Mouse (Mus musculus) stomach, postnatal 0 days (tissue): ENCODE results near the gene Fam89b. TPM values are rescaled to one million over a fixed set of nuclear protein-coding genes. Genes with fewer than 3 reads are reported as not detected.

Experiments used
- ATAC-seq: fragments of 200-750 bp; cut with Nextera tagmentation; 2 replicates; pipeline ENCODE4 v1.8.0; 2017; ENCODE audit not compliant: low FRiP score, low TSS enrichment
- DNase-seq: peaks from one replicate; pipeline ENCODE4 v3.0.0-alpha.2; 2016; ENCODE audit warnings: low spot score
- H3K27ac ChIP-seq: fragments of 300-500 bp; sonication (generic); replicated peaks from 2 replicates; pipeline ENCODE4 v1.5.1; 2014; ENCODE audit warnings: mild to moderate bottlenecking, control low read depth
- H3K27me3 ChIP-seq: fragments of 300-500 bp; sonication (generic); 2 replicates; pipeline ENCODE4 v1.6.1; 2014; ENCODE audit warnings: low read length; ENCODE audit not compliant: control insufficient read depth, insufficient read depth
- H3K36me3 ChIP-seq: fragments of 300-500 bp; sonication (generic); 2 replicates; pipeline ENCODE4 v1.6.1; 2014; ENCODE audit warnings: low read length, mixed read lengths; ENCODE audit not compliant: control insufficient read depth, insufficient read depth
- H3K4me1 ChIP-seq: fragments of 300-500 bp; sonication (generic); replicated peaks from 2 replicates; pipeline ENCODE4 v1.6.1; 2014; ENCODE audit warnings: antibody characterized with exemption; ENCODE audit not compliant: control insufficient read depth, insufficient read depth
- H3K4me2 ChIP-seq: fragments of 300-500 bp; sonication (generic); replicated peaks from 2 replicates; pipeline ENCODE4 v1.6.1; 2014; ENCODE audit warnings: low read depth, mild to moderate bottlenecking, control low read depth, moderate library complexity
- H3K4me3 ChIP-seq: fragments of 300-500 bp; sonication (generic); 2 replicates; pipeline ENCODE4 v1.5.1; 2014; ENCODE audit warnings: low read depth, low read length, control low read depth
- H3K9ac ChIP-seq: fragments of 300-500 bp; sonication (generic); 2 replicates; pipeline ENCODE4 v1.6.1; 2014; ENCODE audit warnings: mild to moderate bottlenecking, low read length, control low read depth, mixed read lengths
- H3K9me3 ChIP-seq: fragments of 300-500 bp; sonication (generic); 2 replicates; pipeline ENCODE4 v1.6.1; 2016; ENCODE audit warnings: low read length; ENCODE audit not compliant: control insufficient read depth
- CTCF ChIP-seq: IDR thresholded peaks from 2 replicates; pipeline ENCODE4 v1.5.1; 2016; ENCODE audit warnings: antibody characterized with exemption, low read depth, mild to moderate bottlenecking, moderate library complexity
- EP300 ChIP-seq: optimal IDR thresholded peaks from 2 replicates; pipeline ENCODE3; 2016; ENCODE audit warnings: antibody characterized with exemption
- WGBS: fragments of 180-500 bp; shearing (Covaris S2); extraction: QIAGEN DNeasy Blood & Tissue Kit; methylation state at CpG from one replicate; pipeline ENCODE4 v1.1.7; 2014; 5-methylcytosine and 5-hydroxymethylcytosine counted together
- polyA plus RNA-seq: library from polyadenylated mRNA; unstranded; fragments of >200 nt; fragmentation: Nextera tagmentation; extraction: Ambion mirVana; gene quantifications from 2 replicates; pipeline ENCODE4 v1.2.1, GENCODE M21; 2015

Gene Fam89b
- polyA plus RNA-seq, 1 experiment from 2014 or later: 51.9 TPM

DNA sequence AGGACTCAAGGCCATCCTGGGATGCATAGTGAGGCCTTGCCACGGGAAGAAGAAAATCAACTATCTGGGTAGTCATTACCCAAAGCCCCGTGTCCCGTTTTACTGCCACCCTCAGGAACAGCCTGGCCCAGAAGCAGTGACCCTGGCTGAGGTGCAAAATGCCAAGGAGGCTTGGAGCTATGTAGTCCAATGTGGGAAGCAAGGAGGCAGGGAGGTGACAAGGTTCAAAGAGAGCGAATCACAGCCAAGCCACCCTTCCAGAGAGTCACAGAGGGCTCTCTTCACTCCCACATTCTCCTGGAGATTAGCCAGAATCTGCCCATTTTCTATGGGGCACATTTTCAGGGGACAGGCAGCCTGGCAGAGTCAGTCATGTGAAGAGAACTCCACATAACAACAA, 37.8 kb upstream of the Fam89b start:
- H3K27ac ChIP-seq: no peak overlapping the region
- no peak overlapping the region for H3K4me3 ChIP-seq
- H3K4me1 ChIP-seq: no peaks in the 10 kb centered on the region; the same call in 1 of the 2 replicates
- ATAC-seq: no peak
- no peak overlapping the region for H3K9ac ChIP-seq
- H3K27me3 ChIP-seq: no peaks in the 10 kb centered on the region
- DNase-seq: no peak
- no peaks in the 10 kb centered on the region for H3K9me3 ChIP-seq
- H3K4me2 ChIP-seq: no peak overlapping the region
- peaks cover 32% of the 10 kb centered on the region for H3K36me3 ChIP-seq
- no peak for TF ChIP-seq CTCF
- no peak for TF ChIP-seq EP300
- WGBS: 94% methylated on average over 4 of the region's 4 CpGs

GRCm38 (mm10) chr19:5763163-5763562, 33.7 kb upstream of the Fam89b start:
- Histone ChIP-seq H3K4me3 (no peak overlapping the region), H3K9ac (no peak overlapping the region), H3K4me1 (no peaks in the 10 kb centered on the region), H3K36me3 (peaks cover 57% of the 10 kb centered on the region), H3K9me3 (no peaks in the 10 kb centered on the region), H3K27me3 (no peaks in the 10 kb centered on the region), H3K27ac (no peak overlapping the region), H3K4me2 (no peak overlapping the region)
- WGBS: 88% methylated on average over 6 of the region's 6 CpGs
- TF ChIP-seq CTCF (no peak), EP300 (no peak)
- no peak for ATAC-seq
- no peak for DNase-seq

- 84% methylated on average over 14 of the region's 14 CpGs for WGBS
- H3K36me3 ChIP-seq: peaks cover 49% of the 10 kb centered on the region
- H3K4me1 ChIP-seq: no peaks in the 10 kb centered on the region
- no peak overlapping the region for H3K27ac ChIP-seq
- H3K4me3 ChIP-seq: no peak overlapping the region
- no peak for DNase-seq
- no peak overlapping the region for H3K9ac ChIP-seq
- no peak overlapping the region for H3K4me2 ChIP-seq
- no peaks in the 10 kb centered on the region for H3K9me3 ChIP-seq
- ATAC-seq: no peak; the same call in 1 of the 2 replicates
- H3K27me3 ChIP-seq: no peaks in the 10 kb centered on the region
- no peak for TF ChIP-seq CTCF
- no peak for TF ChIP-seq EP300
Measured at GRCm38 (mm10) chr19:5758878-5759403, 29.5 kb upstream of the Fam89b start.

DNA sequence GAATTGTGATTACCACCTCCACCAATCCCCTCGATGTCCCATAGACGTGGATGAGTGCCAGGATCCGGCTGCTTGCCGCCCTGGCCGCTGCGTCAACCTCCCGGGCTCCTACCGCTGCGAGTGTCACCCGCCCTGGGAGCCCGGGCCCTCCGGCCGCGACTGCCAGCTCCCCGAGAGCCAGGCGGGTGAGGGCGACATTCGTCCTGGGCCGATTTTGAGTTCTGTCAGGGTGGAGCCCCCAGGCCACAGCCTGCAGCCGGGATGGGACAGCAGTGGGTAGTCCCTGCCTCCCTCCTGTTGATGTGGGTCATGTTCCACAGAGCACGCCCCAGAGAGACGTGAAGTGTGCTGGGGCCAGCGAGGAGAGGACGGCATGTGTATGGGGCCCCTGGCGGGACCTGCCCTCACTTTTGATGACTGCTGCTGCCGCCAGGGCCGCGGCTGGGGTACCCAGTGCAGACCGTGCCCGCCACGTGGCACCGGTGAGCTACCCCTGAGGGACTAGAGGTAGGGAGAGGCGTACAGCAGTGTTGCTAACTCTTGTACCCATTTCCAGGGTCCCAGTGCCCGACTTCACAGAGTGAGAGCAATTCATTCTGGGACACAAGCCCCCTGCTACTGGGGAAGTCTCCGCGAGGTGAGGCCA, 27.7 kb upstream of the Fam89b start:
- H3K27ac ChIP-seq: no peak overlapping the region
- H3K4me1 ChIP-seq: no peaks in the 10 kb centered on the region
- H3K4me2 ChIP-seq: peak overlapping the region; percentile 31
- no peaks in the 10 kb centered on the region for H3K27me3 ChIP-seq
- no peak overlapping the region for H3K4me3 ChIP-seq
- no peak for DNase-seq
- H3K9me3 ChIP-seq: no peaks in the 10 kb centered on the region
- WGBS: 39% methylated on average over 36 of the region's 36 CpGs
- no peak for TF ChIP-seq CTCF
- no peak for TF ChIP-seq EP300
- no peak overlapping the region; the same call in 1 of the 2 replicates for H3K9ac ChIP-seq
- peaks cover 39% of the 10 kb centered on the region for H3K36me3 ChIP-seq
- ATAC-seq: peak; percentile 27; the same call in 1 of the 2 replicates

DNA sequence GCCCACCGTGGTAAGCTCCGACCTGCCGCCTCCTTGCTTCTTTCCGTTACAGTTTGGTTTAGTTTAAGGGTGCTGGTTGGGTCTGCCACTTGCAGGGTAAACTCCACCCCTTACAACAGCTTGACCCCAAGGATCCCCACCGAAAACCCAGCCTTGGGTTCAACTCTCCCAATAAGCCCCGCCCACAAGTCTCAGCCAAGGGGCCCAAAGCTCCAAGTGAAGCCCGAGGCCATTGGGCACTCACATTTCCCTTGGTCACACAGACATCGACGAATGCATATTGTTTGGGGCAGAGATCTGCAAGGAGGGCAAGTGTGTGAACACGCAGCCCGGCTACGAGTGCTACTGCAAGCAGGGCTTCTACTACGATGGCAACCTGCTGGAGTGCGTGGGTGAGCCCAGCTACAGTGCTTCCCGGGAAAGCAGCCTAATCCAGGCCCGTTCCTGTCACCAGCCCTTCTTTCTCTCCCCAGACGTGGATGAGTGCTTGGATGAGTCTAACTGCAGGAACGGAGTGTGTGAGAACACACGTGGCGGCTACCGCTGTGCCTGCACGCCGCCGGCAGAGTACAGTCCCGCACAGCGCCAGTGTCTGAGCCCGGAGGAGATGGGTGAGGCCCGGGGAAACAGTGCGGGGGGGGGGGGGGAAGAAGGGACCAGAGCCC, 27.0 kb upstream of the Fam89b start:
- H3K27ac ChIP-seq: no peak overlapping the region
- peak; percentile 45; the same call in 1 of the 2 replicates for ATAC-seq
- no peaks in the 10 kb centered on the region; the same call in 1 of the 2 replicates for H3K4me1 ChIP-seq
- no peak for DNase-seq
- no peaks in the 10 kb centered on the region for H3K27me3 ChIP-seq
- no peak overlapping the region for H3K4me3 ChIP-seq
- peak overlapping the region; percentile 31 for H3K4me2 ChIP-seq
- WGBS: 31% methylated on average over 25 of the region's 29 CpGs
- no peaks in the 10 kb centered on the region for H3K9me3 ChIP-seq
- H3K36me3 ChIP-seq: peaks cover 36% of the 10 kb centered on the region
- H3K9ac ChIP-seq: no peak overlapping the region
- TF ChIP-seq EP300: no peak
- no peak for TF ChIP-seq CTCF

DNA sequence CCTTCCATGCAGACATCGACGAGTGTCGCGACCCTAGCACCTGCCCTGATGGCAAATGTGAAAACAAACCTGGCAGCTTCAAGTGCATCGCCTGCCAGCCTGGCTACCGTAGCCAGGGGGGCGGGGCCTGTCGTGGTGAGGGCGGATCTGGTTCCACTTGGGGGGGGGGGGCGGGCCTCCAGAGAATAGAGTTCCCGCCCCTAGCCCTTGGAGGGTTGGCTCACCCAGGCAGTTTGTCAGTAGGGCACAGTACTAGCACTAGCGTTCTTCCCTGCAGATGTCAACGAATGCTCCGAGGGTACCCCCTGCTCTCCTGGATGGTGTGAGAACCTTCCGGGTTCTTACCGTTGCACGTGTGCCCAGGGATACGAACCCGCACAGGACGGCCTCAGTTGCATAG, 22.3 kb upstream of the Fam89b start:
- no peak overlapping the region for H3K4me3 ChIP-seq
- no peak overlapping the region for H3K27ac ChIP-seq
- H3K9ac ChIP-seq: no peak overlapping the region
- H3K9me3 ChIP-seq: no peaks in the 10 kb centered on the region
- no peaks in the 10 kb centered on the region; the same call in 1 of the 2 replicates for H3K4me1 ChIP-seq
- H3K4me2 ChIP-seq: no peak overlapping the region
- no peaks in the 10 kb centered on the region for H3K36me3 ChIP-seq
- TF ChIP-seq CTCF (no peak), EP300 (no peak)
- no peaks in the 10 kb centered on the region for H3K27me3 ChIP-seq
- 20% methylated on average over 20 of the region's 20 CpGs for WGBS
- DNase-seq (peak; percentile 72), ATAC-seq (peak; percentile 6; the same call in 1 of the 2 replicates)
